Mouse (Mus musculus) layer of hippocampus, adult 2 months (tissue): ENCODE results near the gene Gm12184. TPM values are rescaled to one million over a fixed set of nuclear protein-coding genes. Genes with fewer than 3 reads are reported as not detected.
"Not testable (repeated sequence)": the region's sequence is repeated elsewhere in the genome, so short reads cannot be mapped to it uniquely, and the experiment has no call there.

Source experiments
- DNase-seq, 2 experiments: peaks; one replicate each; pipeline ENCODE4 v3.0.0; 2022; ENCODE audit warnings: low spot score in 2 of 2
- H3K27ac ChIP-seq: fragments of 200-600 bp; 2 replicates; pipeline ENCODE4 v1.8.1; 2022
- H3K4me3 ChIP-seq: fragments of 200-600 bp; 2 replicates; pipeline ENCODE4 v1.8.1; 2022; ENCODE audit warnings: mild to moderate bottlenecking
- CTCF ChIP-seq: fragments of 200-600 bp; conservative IDR thresholded peaks from 2 replicates; pipeline ENCODE4 v1.8.1; 2022; ENCODE audit warnings: antibody characterized with exemption, mild to moderate bottlenecking, moderate library complexity
- total RNA-seq, 2 experiments: library from RNA; stranded (reverse); gene quantifications; 2 replicates each; pipeline ENCODE4 v1.2.3; 2021

The Gm12184 gene
- total RNA-seq, 2 experiments from 2014 or later, result 0.79 to 1.3 TPM

- no peak for TF ChIP-seq CTCF
- Histone ChIP-seq H3K4me3 (no peak overlapping the region), H3K27ac (peak overlapping the region; percentile 55)
- no peak for DNase-seq
These were observed 1.5 kb upstream of the Gm12184 start for GRCm38 (mm10) chr11:48827926-48828325.

- DNase-seq, result no peak
- peak overlapping the region; percentile 37 for H3K4me3 ChIP-seq
- peak overlapping the region; percentile 44; the same call in 1 of the 2 replicates for H3K27ac ChIP-seq
- no peak for TF ChIP-seq CTCF
These were observed 269 bp upstream of the Gm12184 start for GRCm38 (mm10) chr11:48826752-48827096.

GRCm38 (mm10) chr11:48824311-48824830, 2.1 kb downstream of the Gm12184 start:
- peak overlapping the region; percentile 60 for H3K4me3 ChIP-seq
- H3K27ac ChIP-seq, result no peak overlapping the region

GRCm38 (mm10) chr11:48823536-48823972, 2.9 kb downstream of the Gm12184 start:
- H3K4me3 ChIP-seq, result peak overlapping the region; percentile 60
- DNase-seq, result peak in 1 of 2 experiments; percentile 57
- TF ChIP-seq CTCF, result 0 out of 2 replicates have a peak, but pooled peaks have one; percentile 15
- no peak overlapping the region for H3K27ac ChIP-seq

More at GRCm38 (mm10) chr11:48824311-48824830, 2.1 kb downstream of the Gm12184 start:
- no peak for DNase-seq
- no peak for TF ChIP-seq CTCF

- Histone ChIP-seq H3K27ac (no peak overlapping the region), H3K4me3 (peak overlapping the region; percentile 60)
- no peak for DNase-seq
- no peak for TF ChIP-seq CTCF
These were observed 3.5 kb downstream of the Gm12184 start for GRCm38 (mm10) chr11:48822768-48823512.

- DNase-seq, H3K4me3 ChIP-seq, H3K27ac ChIP-seq: not testable (repeated sequence)
These were observed 5.2 kb downstream of the Gm12184 start for GRCm38 (mm10) chr11:48821299-48821698.

GRCm38 (mm10) chr11:48820308-48820674, 6.2 kb downstream of the Gm12184 start:
- Histone ChIP-seq H3K27ac (no peak overlapping the region), H3K4me3 (no peak overlapping the region)
- DNase-seq, result no peak
- TF ChIP-seq CTCF, result no peak

- DNase-seq, result no peak
- TF ChIP-seq CTCF, result no peak
- no peak overlapping the region for H3K4me3 ChIP-seq
- no peak overlapping the region for H3K27ac ChIP-seq
These were observed 6.7 kb downstream of the Gm12184 start for GRCm38 (mm10) chr11:48819614-48820307.

- no peak for TF ChIP-seq CTCF
- DNase-seq, result peak; percentile 85 to 89
- peak overlapping the region; percentile 100 for H3K27ac ChIP-seq
- peak overlapping the region; percentile 62 for H3K4me3 ChIP-seq
These were observed 8.1 kb downstream of the Gm12184 start for GRCm38 (mm10) chr11:48818346-48818745.

- TF ChIP-seq CTCF, result no peak
- Histone ChIP-seq H3K4me3 (peak overlapping the region; percentile 62), H3K27ac (peak overlapping the region; percentile 100)
- DNase-seq, result no peak
These were observed 8.7 kb downstream of the Gm12184 start for GRCm38 (mm10) chr11:48817794-48818193.

GRCm38 (mm10) chr11:48816800-48817665, 9.4 kb downstream of the Gm12184 start, which contains the start of gene Trim41:
Trim41 (minus strand) TSS chr11:48817353.
- peak within 1 kb of the TSS; percentile 100 for H3K27ac ChIP-seq

GRCm38 (mm10) chr11:48816281-48816781, 10.1 kb downstream of the Gm12184 start:
- Histone ChIP-seq H3K4me3 (peak overlapping the region; percentile 62), H3K27ac (peak overlapping the region; percentile 100)
- peak; percentile 39 to 42 for DNase-seq
- no peak for TF ChIP-seq CTCF

More at GRCm38 (mm10) chr11:48816800-48817665, 9.4 kb downstream of the Gm12184 start, which contains the start of gene Trim41:
- DNase-seq, result peak; percentile 98 to 99
- peak within 1 kb of the TSS; percentile 62 for H3K4me3 ChIP-seq
- no peak for TF ChIP-seq CTCF
